Mouse (Mus musculus): Measurements from ENCODE around the gene Adrm1. TPM values are rescaled to one million over a fixed set of nuclear protein-coding genes. Genes with fewer than 3 reads are reported as not detected.

Adrm1 gene
- 111 and 114 TPM in 2 replicates for polyA plus RNA-seq (2012; rRNA removed)

DNA sequence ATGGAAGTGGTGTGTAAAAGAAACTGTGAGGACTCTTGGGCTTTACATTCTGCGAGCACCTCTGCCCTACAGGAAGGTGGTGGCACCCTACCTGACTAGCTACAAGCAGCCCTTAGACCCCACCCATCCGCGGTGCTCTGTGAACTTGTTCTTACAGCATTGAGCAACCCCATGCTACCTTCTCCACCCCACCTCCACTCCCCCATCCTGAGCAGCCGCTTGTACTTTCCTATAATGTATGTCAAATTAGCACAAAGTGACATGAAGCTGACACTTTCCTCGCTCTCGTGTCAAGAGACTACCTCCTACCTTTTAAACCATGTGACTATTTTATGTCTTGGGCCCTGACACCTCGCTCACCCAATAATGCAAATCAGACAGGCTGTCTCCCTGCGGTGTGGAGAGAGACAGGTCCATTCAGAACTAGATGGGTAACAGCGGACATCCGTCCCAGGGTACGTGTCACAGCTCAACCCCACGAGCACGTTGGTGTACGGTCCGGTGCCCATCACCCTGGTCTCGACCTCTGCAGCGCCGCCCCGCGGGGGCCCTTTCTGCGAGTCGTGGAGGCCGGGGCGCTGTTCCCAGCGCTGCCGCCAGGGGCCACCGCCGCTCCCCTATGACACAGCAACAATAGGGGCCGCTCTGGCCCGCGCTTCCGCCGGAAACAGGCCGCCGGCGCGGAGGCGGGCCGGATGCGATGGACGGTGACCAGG lies at the start of gene Adrm1:
Adrm1 (plus strand) TSS at position 680 of the 716 bp plus-strand sequence.
- no peak for TF ChIP-seq POLR2A (IDR thresholded peaks at IDR 0.05; ENCODE audit: borderline replicate concordance, insufficient read depth, low read length)
- peak; percentile 72 for TF ChIP-seq CTCF (IDR thresholded peaks at IDR 0.05; ENCODE audit: borderline replicate concordance, insufficient read depth, low read depth, low read length)
- H3K27me3 ChIP-seq (ENCODE audit: control insufficient read depth, insufficient read depth, low read length) = no peaks in the 10 kb centered on the region

DNA sequence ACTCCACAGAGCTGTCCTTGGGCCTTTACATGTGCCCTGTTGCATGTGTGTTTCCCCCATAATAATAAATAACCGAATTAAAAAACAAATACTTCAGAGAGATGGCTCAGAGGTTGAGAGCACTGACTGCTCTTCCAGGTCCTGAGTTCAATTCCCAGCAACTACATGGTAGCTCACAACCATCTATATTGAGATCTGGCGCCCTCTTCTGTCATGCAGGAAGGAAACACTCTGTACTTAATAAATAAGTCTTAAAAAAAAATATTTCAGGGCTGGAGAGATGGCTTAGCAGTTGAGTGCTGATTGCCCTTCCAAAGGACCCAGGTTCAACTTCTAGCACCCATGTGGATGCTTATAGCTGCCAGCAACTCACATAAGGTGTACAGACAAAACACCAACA lies 47.1 kb upstream of the Adrm1 start:
- Histone ChIP-seq H3K27me3 (ENCODE audit: control insufficient read depth, insufficient read depth, low read length) (no peaks in the 10 kb centered on the region), H3K4me1 (ENCODE audit: control insufficient read depth, insufficient read depth, low read length) (peaks cover 34% of the 10 kb centered on the region), H3K27ac (ENCODE audit: insufficient read depth, low read length) (no peak overlapping the region), H3K4me3 (replicated peaks; ENCODE audit: insufficient read depth, low read depth, low read length) (no peak overlapping the region)
- TF ChIP-seq CTCF (IDR thresholded peaks at IDR 0.05; ENCODE audit: borderline replicate concordance, insufficient read depth, low read depth, low read length) = no peak
- no peak for TF ChIP-seq POLR2A (IDR thresholded peaks at IDR 0.05; ENCODE audit: borderline replicate concordance, insufficient read depth, low read length)
- no peak for DNase-seq
- WGBS = 95% methylated on average over 2 of the region's 2 CpGs

More for the DNA sequence above, at the start of gene Adrm1:
- Histone ChIP-seq H3K27ac (ENCODE audit: insufficient read depth, low read length) (peak within 1 kb of the TSS; percentile 86), H3K4me3 (replicated peaks; ENCODE audit: insufficient read depth, low read depth, low read length) (peak within 1 kb of the TSS; percentile 98), H3K4me1 (ENCODE audit: control insufficient read depth, insufficient read depth, low read length) (peaks cover 24% of the 10 kb centered on the region)
- WGBS = 6% methylated on average over 41 of the region's 41 CpGs
- DNase-seq = peak; percentile 98

DNA sequence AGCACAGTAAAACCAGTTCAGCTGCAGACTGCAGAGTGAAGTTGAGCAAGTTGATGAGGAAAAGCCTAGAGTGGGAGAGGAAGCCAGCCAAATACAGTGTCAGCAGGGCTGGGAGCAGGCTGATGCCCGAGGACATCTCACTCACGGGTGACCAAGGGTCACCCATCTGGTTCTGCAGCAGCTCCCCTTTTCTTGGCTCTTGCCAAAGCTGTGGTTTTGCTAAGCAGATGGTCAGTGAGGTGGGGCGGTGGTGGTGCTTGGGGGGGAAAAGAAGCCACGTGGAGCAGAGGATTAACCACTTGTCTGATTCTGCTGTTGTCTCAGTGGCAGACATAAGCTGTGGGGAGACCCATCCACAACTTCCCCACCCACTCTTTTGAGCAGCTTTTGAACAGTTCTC lies 45.1 kb upstream of the Adrm1 start:
- WGBS = 0% methylated on average over 4 of the region's 4 CpGs

DNA sequence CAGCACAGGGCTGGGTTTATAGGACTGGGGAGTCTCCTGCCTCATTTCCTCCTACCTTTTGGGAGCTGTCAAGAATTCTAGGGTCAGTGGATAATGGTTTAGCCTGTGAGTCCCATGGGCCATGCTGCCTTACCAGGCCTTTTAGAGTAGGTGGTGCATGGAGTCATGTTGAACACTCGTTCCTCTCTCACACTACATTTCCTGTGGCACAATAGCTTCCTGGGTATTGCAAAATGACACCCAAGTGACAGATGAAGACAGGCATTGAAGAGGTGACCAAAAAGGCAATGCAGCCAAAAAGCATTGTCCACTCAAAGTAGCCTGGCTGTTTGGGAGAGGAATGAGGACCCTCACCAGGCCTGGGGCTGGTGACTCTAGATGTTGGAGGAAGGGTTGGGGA lies 43.6 kb upstream of the Adrm1 start:
- peaks cover 37% of the 10 kb centered on the region for H3K4me1 ChIP-seq (ENCODE audit: control insufficient read depth, insufficient read depth, low read length)
- H3K4me3 ChIP-seq (replicated peaks; ENCODE audit: insufficient read depth, low read depth, low read length) = no peak overlapping the region
- H3K27me3 ChIP-seq (ENCODE audit: control insufficient read depth, insufficient read depth, low read length) = no peaks in the 10 kb centered on the region
- TF ChIP-seq CTCF (IDR thresholded peaks at IDR 0.05; ENCODE audit: borderline replicate concordance, insufficient read depth, low read depth, low read length) (no peak), POLR2A (IDR thresholded peaks at IDR 0.05; ENCODE audit: borderline replicate concordance, insufficient read depth, low read length) (no peak)
- no peak for DNase-seq
- H3K27ac ChIP-seq (ENCODE audit: insufficient read depth, low read length) = no peak overlapping the region
- whole genome bisulfite sequencing = 32% methylated on average over 1 of the region's 1 CpGs

More for the DNA sequence above, 45.1 kb upstream of the Adrm1 start:
- Histone ChIP-seq H3K4me1 (ENCODE audit: control insufficient read depth, insufficient read depth, low read length) (peaks cover 36% of the 10 kb centered on the region), H3K27me3 (ENCODE audit: control insufficient read depth, insufficient read depth, low read length) (no peaks in the 10 kb centered on the region), H3K27ac (ENCODE audit: insufficient read depth, low read length) (0 out of 2 replicates have a peak overlapping the region, but pooled peaks have one; percentile 3), H3K4me3 (replicated peaks; ENCODE audit: insufficient read depth, low read depth, low read length) (no peak overlapping the region)
- TF ChIP-seq POLR2A (IDR thresholded peaks at IDR 0.05; ENCODE audit: borderline replicate concordance, insufficient read depth, low read length) = no peak
- no peak for TF ChIP-seq CTCF (IDR thresholded peaks at IDR 0.05; ENCODE audit: borderline replicate concordance, insufficient read depth, low read depth, low read length)
- DNase-seq = peak; percentile 31 to 46

DNA sequence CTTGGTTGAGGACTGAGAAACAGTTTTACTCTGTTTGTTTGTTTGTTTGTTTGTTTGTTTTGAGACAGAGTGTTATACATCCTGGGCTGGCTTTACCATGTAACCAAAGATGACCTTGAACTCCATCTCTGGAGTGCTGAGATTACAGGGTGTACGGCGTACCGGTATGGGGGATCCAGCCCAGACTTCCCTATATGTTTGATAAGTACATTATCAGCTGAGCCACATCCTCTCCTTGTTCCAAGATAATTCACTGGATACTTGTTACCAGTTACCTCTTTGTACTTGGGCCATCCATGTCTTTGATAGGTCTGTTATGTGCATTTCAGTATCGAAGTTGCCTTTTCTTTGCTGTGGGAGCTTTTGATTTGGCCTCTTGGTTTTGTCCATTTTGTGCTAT lies 38.1 kb upstream of the Adrm1 start:
- Histone ChIP-seq H3K4me1 (ENCODE audit: control insufficient read depth, insufficient read depth, low read length) (peaks cover 6% of the 10 kb centered on the region), H3K4me3 (replicated peaks; ENCODE audit: insufficient read depth, low read depth, low read length) (no peak overlapping the region), H3K27ac (ENCODE audit: insufficient read depth, low read length) (no peak overlapping the region), H3K27me3 (ENCODE audit: control insufficient read depth, insufficient read depth, low read length) (no peaks in the 10 kb centered on the region)
- no peak for TF ChIP-seq CTCF (IDR thresholded peaks at IDR 0.05; ENCODE audit: borderline replicate concordance, insufficient read depth, low read depth, low read length)
- no peak for TF ChIP-seq POLR2A (IDR thresholded peaks at IDR 0.05; ENCODE audit: borderline replicate concordance, insufficient read depth, low read length)
- 96% methylated on average over 4 of the region's 4 CpGs for WGBS
- DNase-seq = no peak

DNA sequence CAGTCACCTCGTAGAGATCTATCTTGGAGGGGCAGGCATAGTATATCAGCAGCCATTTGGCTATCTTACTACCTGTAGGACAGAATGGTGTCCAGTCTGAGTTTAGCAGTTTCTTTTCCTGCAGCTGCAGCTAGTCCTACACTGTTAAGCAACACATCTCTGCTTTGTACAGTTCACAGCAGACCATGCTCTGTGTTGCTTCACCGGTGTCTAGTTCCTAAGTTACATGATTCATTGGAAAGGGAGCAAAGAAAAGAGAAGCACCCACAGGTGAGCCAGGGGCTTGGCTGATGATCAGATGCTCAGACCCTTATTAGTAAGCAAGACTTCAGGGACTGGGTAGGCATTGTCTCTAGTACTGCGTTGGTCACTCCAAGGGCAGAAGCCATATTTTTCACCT lies 37.4 kb upstream of the Adrm1 start:
- no peak for TF ChIP-seq CTCF (IDR thresholded peaks at IDR 0.05; ENCODE audit: borderline replicate concordance, insufficient read depth, low read depth, low read length)
- no peak for TF ChIP-seq POLR2A (IDR thresholded peaks at IDR 0.05; ENCODE audit: borderline replicate concordance, insufficient read depth, low read length)

DNA sequence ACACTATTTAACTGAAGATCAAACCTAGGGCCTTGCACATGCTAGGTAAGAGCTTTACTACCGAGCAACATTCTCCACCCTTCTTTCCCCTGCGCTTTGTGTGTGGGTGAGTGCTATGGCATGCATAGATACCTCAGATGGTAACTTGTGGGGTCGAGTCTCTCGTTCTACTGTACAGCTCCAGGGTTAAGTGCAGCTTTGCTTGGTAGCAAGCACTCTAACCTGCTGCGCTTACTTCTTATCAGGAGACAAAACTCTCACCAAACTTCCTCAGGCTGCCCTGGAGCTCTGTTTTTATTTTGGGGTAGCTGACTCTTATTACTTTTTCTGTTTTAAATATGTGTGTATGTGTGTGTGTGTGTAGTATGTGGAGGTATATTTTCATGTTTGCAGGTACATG lies 35.9 kb upstream of the Adrm1 start:
- TF ChIP-seq POLR2A (IDR thresholded peaks at IDR 0.05; ENCODE audit: borderline replicate concordance, insufficient read depth, low read length) (no peak), CTCF (IDR thresholded peaks at IDR 0.05; ENCODE audit: borderline replicate concordance, insufficient read depth, low read depth, low read length) (no peak)
- no peak overlapping the region for H3K4me3 ChIP-seq (replicated peaks; ENCODE audit: insufficient read depth, low read depth, low read length)
- DNase-seq = no peak
- peaks cover 5% of the 10 kb centered on the region for H3K4me1 ChIP-seq (ENCODE audit: control insufficient read depth, insufficient read depth, low read length)
- no peak overlapping the region for H3K27ac ChIP-seq (ENCODE audit: insufficient read depth, low read length)
- 88% methylated on average over 5 of the region's 5 CpGs for WGBS
- H3K27me3 ChIP-seq (ENCODE audit: control insufficient read depth, insufficient read depth, low read length) = no peaks in the 10 kb centered on the region

More for the DNA sequence above, 37.4 kb upstream of the Adrm1 start:
- no peak overlapping the region for H3K27ac ChIP-seq (ENCODE audit: insufficient read depth, low read length)
- no peak overlapping the region for H3K4me3 ChIP-seq (replicated peaks; ENCODE audit: insufficient read depth, low read depth, low read length)
- 72% methylated on average over 3 of the region's 3 CpGs for WGBS
- no peaks in the 10 kb centered on the region for H3K27me3 ChIP-seq (ENCODE audit: control insufficient read depth, insufficient read depth, low read length)
- H3K4me1 ChIP-seq (ENCODE audit: control insufficient read depth, insufficient read depth, low read length) = peaks cover 5% of the 10 kb centered on the region
- no peak for DNase-seq

DNA sequence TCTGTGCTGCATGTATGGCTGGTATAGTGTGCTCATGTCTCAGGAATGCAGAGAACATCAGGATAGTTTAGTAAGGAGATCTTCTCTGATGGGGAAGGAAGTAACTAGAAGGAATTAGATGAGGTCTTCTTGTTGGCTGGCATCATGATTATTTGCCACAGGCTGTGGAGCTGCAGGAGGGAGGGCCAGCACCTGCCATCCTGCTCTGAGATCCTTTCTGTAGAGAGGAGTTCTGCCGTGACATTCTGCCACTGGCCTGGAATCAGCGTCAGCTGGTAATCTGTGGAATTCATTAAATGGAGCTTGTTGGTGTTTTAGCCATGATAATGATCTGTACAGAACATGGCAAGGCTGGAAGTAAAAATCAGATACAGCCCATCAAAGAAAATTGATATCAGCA lies 25.2 kb upstream of the Adrm1 start:
- Histone ChIP-seq H3K27me3 (ENCODE audit: control insufficient read depth, insufficient read depth, low read length) (no peaks in the 10 kb centered on the region), H3K4me3 (replicated peaks; ENCODE audit: insufficient read depth, low read depth, low read length) (no peak overlapping the region), H3K4me1 (ENCODE audit: control insufficient read depth, insufficient read depth, low read length) (peaks cover 35% of the 10 kb centered on the region), H3K27ac (ENCODE audit: insufficient read depth, low read length) (peak overlapping the region; percentile 98)
- peak; percentile 67 to 85 for DNase-seq
- TF ChIP-seq POLR2A (IDR thresholded peaks at IDR 0.05; ENCODE audit: borderline replicate concordance, insufficient read depth, low read length) (no peak), CTCF (IDR thresholded peaks at IDR 0.05; ENCODE audit: borderline replicate concordance, insufficient read depth, low read depth, low read length) (no peak)
- 11% methylated on average over 2 of the region's 2 CpGs for WGBS

Data from cerebellum, adult 2 months (tissue).